Mouse (Mus musculus): ENCODE measurements around the gene Cyp4f16. TPM values are rescaled to one million over a fixed set of nuclear protein-coding genes. Genes with fewer than 3 reads are reported as not detected.
A peak's percentile ranks its signal among the peaks of the same experiment; 100 is the strongest.
"Not testable (repeated sequence)": the region's sequence is repeated elsewhere in the genome, so short reads cannot be mapped to it uniquely, and the experiment has no call there.

The Cyp4f16 gene
- polyA plus RNA-seq, 1 experiment from 2014 or later = 24.9 TPM

DNA sequence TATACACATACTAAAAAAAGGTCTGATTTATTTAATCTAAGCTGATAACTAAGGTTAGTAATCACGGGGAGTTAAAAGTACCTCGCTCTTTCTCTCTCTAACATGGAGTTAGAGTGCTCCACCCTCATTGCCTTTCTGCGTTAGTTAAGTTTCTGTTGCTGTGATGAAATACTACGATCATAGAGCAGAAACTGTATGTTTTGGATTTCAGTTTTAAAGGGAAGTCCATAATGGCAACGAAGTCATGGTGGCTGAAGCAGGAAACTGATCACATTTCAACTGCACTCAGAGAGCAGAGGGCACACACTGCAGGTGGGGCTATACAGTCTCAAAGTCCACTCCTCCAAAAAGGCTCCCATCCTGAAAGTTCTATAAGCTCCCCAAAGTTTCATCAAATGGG, 13.5 kb upstream of the Cyp4f16 start:
- Histone ChIP-seq H3K9ac (replicated peaks) (no peak overlapping the region), H3K4me3 (no peak overlapping the region), H3K27me3 (no peaks in the 10 kb centered on the region), H3K27ac (replicated peaks) (no peak overlapping the region), H3K36me3 (peaks cover 3% of the 10 kb centered on the region; the same call in 1 of the 2 replicates), H3K9me3 (no peaks in the 10 kb centered on the region), H3K4me1 (no peaks in the 10 kb centered on the region), H3K4me2 (replicated peaks) (no peak overlapping the region)
- no peak for ATAC-seq (replicated peaks)
- WGBS = 92% methylated on average over 5 of the region's 5 CpGs

DNA sequence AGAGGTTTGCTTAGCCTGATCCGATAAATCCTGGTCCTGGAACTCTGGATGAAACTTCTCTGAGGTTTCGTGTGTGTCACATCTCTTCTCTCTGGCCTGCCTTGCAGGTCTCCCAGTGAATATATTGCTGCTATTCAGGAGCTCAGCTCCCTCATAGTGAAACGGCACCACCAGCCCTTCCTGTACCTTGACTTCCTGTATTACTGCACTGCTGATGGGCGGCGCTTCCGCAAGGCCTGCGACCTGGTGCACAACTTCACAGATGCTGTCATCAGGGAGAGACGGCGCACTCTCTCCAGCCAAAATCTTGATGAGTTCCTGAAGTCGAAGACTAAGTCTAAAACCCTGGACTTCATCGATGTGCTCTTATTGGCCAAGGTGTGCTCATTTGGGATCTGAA, 12.5 kb upstream of the Cyp4f16 start:
- 92% methylated on average over 11 of the region's 11 CpGs for WGBS
- H3K4me1 ChIP-seq = peaks cover 5% of the 10 kb centered on the region
- no peak overlapping the region for H3K27ac ChIP-seq (replicated peaks)
- no peak for ATAC-seq (replicated peaks)
- H3K4me2 ChIP-seq (replicated peaks) = no peak overlapping the region
- no peaks in the 10 kb centered on the region for H3K27me3 ChIP-seq
- peaks cover 3% of the 10 kb centered on the region; the same call in 1 of the 2 replicates for H3K36me3 ChIP-seq
- no peak overlapping the region for H3K9ac ChIP-seq (replicated peaks)
- H3K4me3 ChIP-seq = no peak overlapping the region
- H3K9me3 ChIP-seq = no peaks in the 10 kb centered on the region

DNA sequence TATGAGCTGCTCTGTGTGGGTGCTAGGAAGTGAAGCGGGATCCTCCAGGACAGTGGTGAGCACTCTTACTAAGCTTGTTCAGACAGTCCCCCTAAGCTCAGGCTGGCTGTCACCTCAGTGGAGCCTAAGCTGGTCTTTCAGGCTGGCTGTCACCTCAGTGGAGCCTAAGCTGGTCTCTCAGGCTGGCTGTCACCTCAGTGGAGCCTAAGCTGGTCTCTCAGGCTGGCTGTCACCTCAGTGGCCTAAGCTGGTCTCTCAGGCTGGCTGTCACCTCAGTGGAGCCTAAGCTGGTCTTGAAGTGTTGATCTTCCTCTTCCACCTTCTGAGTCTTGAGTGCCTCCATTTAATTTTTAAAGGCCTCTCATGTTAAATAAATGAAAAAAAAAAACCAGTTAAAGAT, 10.0 kb upstream of the Cyp4f16 start:
- 100% methylated on average over 1 of the region's 1 CpGs for WGBS

DNA sequence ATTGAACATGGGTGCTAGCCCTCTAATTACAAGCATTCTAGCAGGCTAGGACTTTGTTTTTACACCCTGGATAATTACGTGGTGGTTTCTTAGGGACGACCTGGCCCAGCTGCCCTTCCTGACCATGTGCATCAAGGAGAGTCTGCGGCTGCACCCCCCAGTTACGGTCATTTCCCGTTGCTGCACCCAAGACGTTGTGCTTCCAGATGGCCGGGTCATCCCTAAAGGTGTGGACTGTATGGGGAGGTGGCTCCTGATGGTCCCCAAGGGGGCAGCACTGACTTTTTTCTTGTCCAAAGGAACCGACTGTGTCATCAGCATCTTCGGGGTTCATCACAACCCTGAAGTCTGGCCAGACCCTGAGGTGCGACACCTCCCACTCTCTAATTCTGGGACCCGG, 8.6 kb upstream of the Cyp4f16 start:
- H3K27me3 ChIP-seq = no peaks in the 10 kb centered on the region
- H3K9ac ChIP-seq (replicated peaks) = no peak overlapping the region
- peaks cover 5% of the 10 kb centered on the region for H3K4me1 ChIP-seq
- ATAC-seq (replicated peaks) = no peak
- 86% methylated on average over 11 of the region's 11 CpGs for WGBS
- no peak overlapping the region for H3K27ac ChIP-seq (replicated peaks)
- no peaks in the 10 kb centered on the region for H3K9me3 ChIP-seq
- peaks cover 3% of the 10 kb centered on the region; the same call in 1 of the 2 replicates for H3K36me3 ChIP-seq
- H3K4me2 ChIP-seq (replicated peaks) = no peak overlapping the region
- no peak overlapping the region for H3K4me3 ChIP-seq

More for the DNA sequence above, 10.0 kb upstream of the Cyp4f16 start:
- H3K27me3 ChIP-seq; H3K4me1 ChIP-seq; H3K36me3 ChIP-seq; H3K9me3 ChIP-seq; ATAC-seq (replicated peaks); H3K4me2 ChIP-seq (replicated peaks); H3K4me3 ChIP-seq; H3K27ac ChIP-seq (replicated peaks); H3K9ac ChIP-seq (replicated peaks): not testable (repeated sequence)

DNA sequence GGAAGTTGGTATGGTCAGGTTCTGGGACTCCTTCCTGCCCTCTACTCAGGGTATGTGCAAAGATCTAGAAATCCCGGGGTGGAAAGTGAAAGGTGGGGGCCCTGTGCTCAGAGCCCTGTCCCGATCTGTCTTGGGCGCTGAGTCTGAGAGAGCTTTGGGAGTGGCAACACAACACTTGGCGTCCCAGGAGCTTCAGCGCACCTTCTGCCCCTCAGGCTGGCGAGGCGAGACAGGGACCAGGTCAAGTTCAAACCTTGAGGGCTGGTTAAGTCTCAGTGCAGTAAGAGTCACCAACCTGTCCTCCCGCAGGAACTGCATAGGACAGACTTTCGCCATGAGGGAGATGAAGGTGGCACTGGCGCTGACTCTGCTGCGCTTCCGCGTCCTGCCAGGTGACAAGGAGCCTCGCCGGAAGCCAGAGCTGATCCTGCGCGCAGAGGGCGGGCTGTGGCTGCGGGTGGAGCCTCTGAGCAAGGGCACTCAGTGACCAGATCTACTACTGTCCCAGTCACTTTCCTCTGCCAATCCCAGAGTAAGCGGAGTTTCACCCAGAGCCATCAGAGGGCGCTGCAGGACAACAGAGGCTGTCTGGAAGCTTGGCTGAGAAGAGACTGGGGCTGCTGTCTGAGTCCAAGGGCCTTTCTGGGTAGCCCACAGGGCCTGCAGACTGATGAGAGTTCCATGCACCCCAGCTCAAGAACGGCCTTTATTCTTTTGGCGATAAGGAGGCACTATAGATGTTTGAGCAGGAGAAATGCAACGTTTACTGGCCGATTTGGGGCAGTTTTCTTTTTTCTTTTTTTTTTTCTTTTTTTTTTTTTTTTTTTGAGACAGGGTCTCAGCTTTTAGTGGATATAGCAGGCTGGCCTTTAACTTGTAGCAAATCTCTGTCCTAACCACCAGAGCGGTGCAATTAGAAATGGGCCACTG, 7.7 kb upstream of the Cyp4f16 start:
- H3K27me3 ChIP-seq = no peaks in the 10 kb centered on the region
- WGBS = 18% methylated on average over 26 of the region's 26 CpGs
- H3K4me3 ChIP-seq = no peak overlapping the region
- no peaks in the 10 kb centered on the region for H3K9me3 ChIP-seq
- H3K36me3 ChIP-seq = peaks cover 2% of the 10 kb centered on the region; the same call in 1 of the 2 replicates
- ATAC-seq (replicated peaks) = 0 out of 2 replicates have a peak, but pooled peaks have one; percentile 13
- peaks cover 5% of the 10 kb centered on the region for H3K4me1 ChIP-seq
- H3K27ac ChIP-seq (replicated peaks) = no peak overlapping the region
- peak overlapping the region; percentile 30 for H3K4me2 ChIP-seq (replicated peaks)
- no peak overlapping the region for H3K9ac ChIP-seq (replicated peaks)

DNA sequence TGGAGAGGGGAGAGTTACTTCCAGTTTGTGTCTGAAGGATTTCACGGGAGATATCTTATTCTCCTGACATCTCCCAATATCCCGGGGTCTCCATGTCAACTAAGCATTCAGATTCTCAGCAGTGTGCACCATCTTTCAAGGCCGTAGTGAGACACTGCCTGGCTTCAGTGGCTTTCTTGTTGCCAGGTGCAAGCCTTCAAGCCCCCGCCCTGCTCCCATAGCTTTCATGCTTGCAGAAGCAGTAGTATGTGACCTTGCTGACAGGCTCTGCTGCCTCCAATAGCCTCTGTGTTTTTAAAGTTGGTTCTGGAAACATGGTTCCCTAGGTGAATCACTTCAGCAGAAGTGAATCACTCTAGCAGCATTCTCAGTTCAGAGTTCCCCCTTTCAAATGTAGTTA, 4.0 kb upstream of the Cyp4f16 start:
- H3K36me3 ChIP-seq; H3K4me3 ChIP-seq; H3K27me3 ChIP-seq; ATAC-seq (replicated peaks); H3K9me3 ChIP-seq; H3K9ac ChIP-seq (replicated peaks); H3K4me2 ChIP-seq (replicated peaks); H3K27ac ChIP-seq (replicated peaks): not testable (repeated sequence)
- peaks cover 15% of the 10 kb centered on the region for H3K4me1 ChIP-seq
- 72% methylated on average over 4 of the region's 4 CpGs for WGBS

DNA sequence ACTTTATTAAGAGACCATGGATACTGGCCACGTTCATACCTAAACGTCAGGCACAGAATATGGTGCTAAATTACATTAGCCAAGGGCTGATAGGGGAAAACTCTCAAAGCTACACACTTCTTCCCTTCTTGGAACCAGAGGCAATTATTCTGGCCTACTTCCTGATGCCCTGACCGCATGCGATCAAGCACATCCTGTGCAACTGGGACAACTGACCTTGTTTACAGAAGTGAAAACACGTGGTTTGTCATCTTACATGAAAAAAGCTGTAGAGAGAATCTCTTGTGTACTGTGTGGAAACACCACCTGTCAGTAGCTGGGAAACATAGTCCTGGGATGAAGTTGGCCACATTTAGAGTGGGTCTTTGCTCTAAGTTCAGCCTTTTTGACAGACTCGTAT, 2.3 kb upstream of the Cyp4f16 start:
- WGBS = 89% methylated on average over 6 of the region's 6 CpGs
- no peak overlapping the region for H3K4me3 ChIP-seq
- no peak overlapping the region for H3K27ac ChIP-seq (replicated peaks)
- no peak overlapping the region for H3K9ac ChIP-seq (replicated peaks)
- H3K4me1 ChIP-seq = peaks cover 10% of the 10 kb centered on the region
- H3K4me2 ChIP-seq (replicated peaks) = no peak overlapping the region
- H3K9me3 ChIP-seq = no peaks in the 10 kb centered on the region
- H3K27me3 ChIP-seq = no peaks in the 10 kb centered on the region
- no peak for ATAC-seq (replicated peaks)
- H3K36me3 ChIP-seq = no peaks in the 10 kb centered on the region

DNA sequence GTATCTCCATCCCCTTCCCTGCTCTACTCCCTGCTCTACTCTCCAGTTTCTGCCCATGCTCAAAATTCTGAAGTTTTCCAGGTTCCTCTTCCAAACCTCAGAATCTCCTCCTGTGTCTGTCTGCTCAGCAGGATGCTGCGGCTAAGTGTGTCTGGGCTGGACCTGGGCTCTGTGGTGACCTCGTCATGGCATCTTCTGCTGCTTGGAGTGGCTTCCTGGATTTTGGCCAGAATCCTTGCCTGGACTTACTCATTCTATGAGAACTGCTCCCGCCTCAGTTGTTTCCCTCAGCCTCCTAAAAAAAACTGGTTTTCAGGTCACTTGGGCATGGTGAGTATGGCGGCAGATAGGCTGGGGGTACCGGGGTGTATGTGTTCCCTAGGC, 501 bp downstream of the Cyp4f16 start:
- no peak overlapping the region for H3K27ac ChIP-seq (replicated peaks)
- H3K4me1 ChIP-seq = peaks cover 10% of the 10 kb centered on the region
- ATAC-seq (replicated peaks) = no peak
- H3K9me3 ChIP-seq = no peaks in the 10 kb centered on the region
- H3K9ac ChIP-seq (replicated peaks) = peak overlapping the region; percentile 60
- H3K4me2 ChIP-seq (replicated peaks) = peak overlapping the region; percentile 69
- WGBS = 67% methylated on average over 5 of the region's 5 CpGs
- H3K27me3 ChIP-seq = no peaks in the 10 kb centered on the region
- H3K4me3 ChIP-seq = peak overlapping the region; percentile 49
- H3K36me3 ChIP-seq = no peaks in the 10 kb centered on the region

DNA sequence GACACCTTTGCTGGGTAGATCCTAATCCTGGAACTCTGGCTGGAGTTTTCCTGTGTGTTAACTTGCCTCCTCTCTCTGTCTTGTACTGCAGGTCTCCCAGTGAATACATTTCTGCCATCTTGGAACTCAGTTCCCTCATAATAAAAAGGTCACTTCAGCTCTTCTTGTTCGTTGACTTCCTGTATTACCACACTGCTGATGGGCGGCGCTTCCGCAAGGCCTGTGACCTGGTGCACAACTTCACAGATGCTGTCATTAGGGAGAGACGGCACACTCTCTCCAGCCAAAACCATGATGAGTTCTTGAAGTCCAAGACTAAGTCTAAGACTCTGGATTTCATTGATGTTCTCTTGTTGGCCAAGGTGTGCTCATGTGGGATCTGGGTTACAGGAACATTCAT, 8.4 kb downstream of the Cyp4f16 start:
- H3K4me3 ChIP-seq; H3K36me3 ChIP-seq; H3K27ac ChIP-seq (replicated peaks); ATAC-seq (replicated peaks); H3K9me3 ChIP-seq; H3K27me3 ChIP-seq; H3K4me1 ChIP-seq; H3K4me2 ChIP-seq (replicated peaks); H3K9ac ChIP-seq (replicated peaks): not testable (repeated sequence)
- WGBS = 92% methylated on average over 5 of the region's 5 CpGs

DNA sequence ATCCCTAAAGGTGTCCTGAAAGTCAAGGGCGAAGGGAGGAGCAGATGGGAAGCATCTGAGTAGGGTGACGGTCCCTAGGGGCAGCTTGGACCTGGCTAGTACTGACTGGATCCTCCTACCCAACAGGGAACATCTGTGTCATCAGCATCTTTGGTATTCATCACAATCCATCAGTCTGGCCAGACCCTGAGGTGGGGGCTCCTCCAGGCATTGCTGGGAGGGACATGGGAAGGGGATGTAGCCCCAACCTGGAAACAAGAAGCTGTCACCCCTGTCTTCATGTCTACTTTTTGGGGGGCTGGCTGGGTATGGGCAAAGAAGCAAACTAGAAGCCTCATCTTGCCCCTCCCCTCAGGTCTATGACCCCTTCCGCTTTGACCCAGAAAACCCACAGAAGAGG, 14.0 kb downstream of the Cyp4f16 start:
- H3K4me3 ChIP-seq = peak overlapping the region; percentile 35; the same call in 1 of the 2 replicates
- 93% methylated on average over 3 of the region's 3 CpGs for WGBS
- H3K27me3 ChIP-seq; H3K4me1 ChIP-seq; H3K9me3 ChIP-seq; H3K27ac ChIP-seq (replicated peaks); H3K36me3 ChIP-seq: not testable (repeated sequence)
- peak overlapping the region; percentile 48 for H3K4me2 ChIP-seq (replicated peaks)
- H3K9ac ChIP-seq (replicated peaks) = peak overlapping the region; percentile 40; the same call in 1 of the 2 replicates
- ATAC-seq (replicated peaks) = peak; percentile 38; the same call in 1 of the 2 replicates

DNA sequence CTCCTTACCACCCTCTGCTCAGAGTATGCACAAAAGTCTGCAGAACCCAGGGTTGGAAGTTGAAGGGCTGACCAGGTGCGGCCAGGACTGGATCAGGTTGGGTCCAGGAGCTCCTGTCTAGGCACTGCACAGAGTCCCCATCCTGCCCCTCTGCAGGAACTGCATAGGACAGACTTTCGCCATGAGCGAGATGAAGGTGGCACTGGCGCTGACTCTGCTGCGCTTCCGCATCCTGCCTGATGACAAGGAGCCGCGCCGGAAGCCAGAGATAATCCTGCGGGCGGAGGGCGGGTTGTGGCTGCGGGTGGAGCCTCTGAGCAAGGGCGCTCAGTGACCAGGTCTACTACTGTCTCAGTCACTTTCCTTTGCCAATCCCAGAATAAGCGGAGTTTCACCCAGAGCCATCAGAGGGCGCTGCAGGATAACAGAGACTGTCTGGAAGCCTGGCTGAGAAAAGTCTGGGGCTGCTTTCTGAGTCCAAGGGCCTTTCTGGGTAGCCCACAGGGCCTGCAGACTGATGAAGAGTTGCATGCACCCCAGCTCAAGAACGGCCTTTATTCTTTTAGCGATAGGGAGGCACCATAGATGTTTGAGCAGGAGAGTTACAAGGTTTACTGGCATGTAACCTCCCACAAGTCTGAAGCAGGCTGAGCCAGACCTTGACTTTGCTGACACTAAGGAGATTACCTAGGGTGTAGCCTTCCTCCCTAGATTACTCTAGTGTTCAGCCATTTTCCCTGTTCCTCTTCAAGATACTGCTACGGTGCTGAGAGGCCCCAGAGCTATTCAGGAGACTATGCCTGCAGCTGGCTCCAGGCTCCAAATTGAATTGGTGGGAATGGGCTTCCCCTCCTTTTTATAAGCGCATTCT, 14.8 kb downstream of the Cyp4f16 start:
- H3K4me1 ChIP-seq = peaks cover 6% of the 10 kb centered on the region
- WGBS = 9% methylated on average over 20 of the region's 20 CpGs
- no peak overlapping the region for H3K27ac ChIP-seq (replicated peaks)
- H3K4me2 ChIP-seq (replicated peaks) = peak overlapping the region; percentile 48
- H3K36me3 ChIP-seq = no peaks in the 10 kb centered on the region
- H3K9ac ChIP-seq (replicated peaks) = peak overlapping the region; percentile 40
- H3K9me3 ChIP-seq = no peaks in the 10 kb centered on the region
- peak overlapping the region; percentile 35 for H3K4me3 ChIP-seq
- ATAC-seq (replicated peaks) = peak; percentile 78
- no peaks in the 10 kb centered on the region for H3K27me3 ChIP-seq

DNA sequence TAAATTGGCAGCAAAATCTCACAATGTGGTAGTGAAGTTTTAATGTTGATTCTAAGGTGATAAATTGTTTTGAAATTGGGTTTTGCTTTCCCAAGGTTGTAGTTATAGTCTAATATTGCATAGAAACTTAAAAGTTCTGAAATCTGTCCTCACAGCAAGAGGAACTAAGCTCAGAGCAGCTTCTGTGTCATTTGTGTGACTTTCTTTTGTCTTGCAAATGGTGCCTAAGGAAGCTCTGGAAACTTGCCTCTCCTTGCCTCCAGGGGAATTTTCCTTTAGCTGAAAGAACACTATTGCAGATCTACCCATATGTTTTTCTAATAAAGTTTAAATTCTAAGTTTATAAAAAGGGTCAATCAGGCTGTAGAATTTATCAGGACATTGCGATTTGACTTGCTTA, 16.7 kb downstream of the Cyp4f16 start:
- not testable (repeated sequence) for H3K27ac ChIP-seq (replicated peaks); H3K9me3 ChIP-seq; H3K4me2 ChIP-seq (replicated peaks); H3K27me3 ChIP-seq; H3K9ac ChIP-seq (replicated peaks); H3K4me1 ChIP-seq; H3K4me3 ChIP-seq; H3K36me3 ChIP-seq; ATAC-seq (replicated peaks)
- WGBS = 45% methylated on average over 1 of the region's 1 CpGs
